Mouse (Mus musculus) forebrain, embryonic 12.5 days (tissue): Measurements from ENCODE around the gene Gm12216. TPM values are rescaled to one million over a fixed set of nuclear protein-coding genes. Genes with fewer than 3 reads are reported as not detected.

ENCODE experiments used
- ATAC-seq: fragments of 200-750 bp; cut with Nextera tagmentation; 2 replicates; pipeline ENCODE4 v1.8.0; 2017; ENCODE audit warnings: moderate TSS enrichment; ENCODE audit not compliant: low FRiP score
- H3K27ac ChIP-seq: fragments of 300-500 bp; sonication (generic); 2 replicates; pipeline ENCODE4 v1.5.1; 2016; ENCODE audit warnings: mild to moderate bottlenecking
- H3K27me3 ChIP-seq: fragments of 300-500 bp; sonication (generic); 2 replicates; pipeline ENCODE4 v1.6.1; 2016; ENCODE audit warnings: mild to moderate bottlenecking
- H3K36me3 ChIP-seq: fragments of 300-500 bp; sonication (generic); replicated peaks from 2 replicates; pipeline ENCODE4 v1.6.1; 2016; ENCODE audit warnings: mild to moderate bottlenecking
- H3K4me1 ChIP-seq: fragments of 300-500 bp; sonication (generic); 2 replicates; pipeline ENCODE4 v1.6.1; 2016
- H3K4me2 ChIP-seq: fragments of 300-500 bp; sonication (generic); 2 replicates; pipeline ENCODE4 v1.6.1; 2016; ENCODE audit warnings: mild to moderate bottlenecking, moderate library complexity
- H3K4me3 ChIP-seq: fragments of 300-500 bp; sonication (generic); replicated peaks from 2 replicates; pipeline ENCODE4 v1.5.1; 2016; ENCODE audit warnings: mild to moderate bottlenecking
- H3K9ac ChIP-seq: fragments of 300-500 bp; sonication (generic); 2 replicates; pipeline ENCODE4 v1.6.1; 2016; ENCODE audit warnings: mild to moderate bottlenecking
- H3K9me3 ChIP-seq: fragments of 300-500 bp; sonication (generic); 2 replicates; pipeline ENCODE4 v1.6.1; 2016
- WGBS: fragments of 180-500 bp; shearing (Covaris S2); methylation state at CpG from one replicate; pipeline ENCODE4 v1.1.7; 2016; 5-methylcytosine and 5-hydroxymethylcytosine counted together
- polyA plus RNA-seq: library from polyadenylated mRNA; unstranded; fragments of >200 nt; fragmentation: Nextera tagmentation; extraction: Ambion mirVana; gene quantifications from 2 replicates; pipeline ENCODE4 v1.2.1, GENCODE M21; 2016

Gene Gm12216
- polyA plus RNA-seq, 1 experiment from 2014 or later: not detected

- no peak for ATAC-seq
- 86% methylated on average over 7 of the region's 7 CpGs for WGBS
- Histone ChIP-seq H3K4me1 (no peaks in the 10 kb centered on the region), H3K27me3 (no peaks in the 10 kb centered on the region), H3K27ac (no peak overlapping the region), H3K9ac (no peak overlapping the region), H3K4me2 (no peak overlapping the region), H3K9me3 (no peaks in the 10 kb centered on the region), H3K4me3 (no peak overlapping the region), H3K36me3 (no peaks in the 10 kb centered on the region)
Measured at GRCm38 (mm10) chr11:53781964-53782363, 77.1 kb downstream of the Gm12216 start.

GRCm38 (mm10) chr11:53781201-53781775, 77.8 kb downstream of the Gm12216 start:
- Histone ChIP-seq H3K4me2 (no peak overlapping the region), H3K4me3 (no peak overlapping the region), H3K9ac (no peak overlapping the region), H3K27me3 (no peaks in the 10 kb centered on the region), H3K4me1 (no peaks in the 10 kb centered on the region), H3K36me3 (no peaks in the 10 kb centered on the region), H3K27ac (no peak overlapping the region), H3K9me3 (no peaks in the 10 kb centered on the region)
- 87% methylated on average over 4 of the region's 4 CpGs for WGBS
- no peak for ATAC-seq

GRCm38 (mm10) chr11:53780262-53780661, 78.8 kb downstream of the Gm12216 start:
- no peak overlapping the region for H3K9ac ChIP-seq
- ATAC-seq: no peak
- no peaks in the 10 kb centered on the region for H3K27me3 ChIP-seq
- no peaks in the 10 kb centered on the region for H3K4me1 ChIP-seq
- no peaks in the 10 kb centered on the region for H3K9me3 ChIP-seq
- no peak overlapping the region for H3K27ac ChIP-seq
- H3K4me2 ChIP-seq: no peak overlapping the region
- WGBS: 66% methylated on average over 3 of the region's 3 CpGs
- no peaks in the 10 kb centered on the region for H3K36me3 ChIP-seq
- no peak overlapping the region for H3K4me3 ChIP-seq

- 87% methylated on average over 2 of the region's 2 CpGs for WGBS
- no peak overlapping the region for H3K27ac ChIP-seq
- ATAC-seq: no peak
- H3K36me3 ChIP-seq: no peaks in the 10 kb centered on the region
- no peak overlapping the region for H3K4me3 ChIP-seq
- H3K27me3 ChIP-seq: no peaks in the 10 kb centered on the region
- no peaks in the 10 kb centered on the region for H3K4me1 ChIP-seq
- no peak overlapping the region for H3K9ac ChIP-seq
- H3K4me2 ChIP-seq: no peak overlapping the region
- H3K9me3 ChIP-seq: no peaks in the 10 kb centered on the region
Measured at GRCm38 (mm10) chr11:53779808-53780207, 79.2 kb downstream of the Gm12216 start.

GRCm38 (mm10) chr11:53778455-53778854, 80.6 kb downstream of the Gm12216 start:
- no peaks in the 10 kb centered on the region for H3K9me3 ChIP-seq
- no peak overlapping the region for H3K4me2 ChIP-seq
- H3K27ac ChIP-seq: no peak overlapping the region
- ATAC-seq: no peak
- 0 out of 2 replicates have a peak, but pooled peaks cover 3% of the 10 kb centered on the region for H3K36me3 ChIP-seq
- 80% methylated on average over 5 of the region's 5 CpGs for WGBS
- no peak overlapping the region for H3K4me3 ChIP-seq
- no peaks in the 10 kb centered on the region for H3K4me1 ChIP-seq
- H3K9ac ChIP-seq: no peak overlapping the region
- no peaks in the 10 kb centered on the region for H3K27me3 ChIP-seq

GRCm38 (mm10) chr11:53777736-53778135, 81.3 kb downstream of the Gm12216 start:
- no peak overlapping the region for H3K4me2 ChIP-seq
- H3K27ac ChIP-seq: no peak overlapping the region
- H3K27me3 ChIP-seq: no peaks in the 10 kb centered on the region
- WGBS: 80% methylated on average over 5 of the region's 5 CpGs
- H3K4me3 ChIP-seq: no peak overlapping the region
- 0 out of 2 replicates have a peak, but pooled peaks cover 3% of the 10 kb centered on the region for H3K36me3 ChIP-seq
- no peaks in the 10 kb centered on the region for H3K9me3 ChIP-seq
- H3K4me1 ChIP-seq: no peaks in the 10 kb centered on the region
- H3K9ac ChIP-seq: no peak overlapping the region
- ATAC-seq: no peak

GRCm38 (mm10) chr11:53774659-53775255, 84.3 kb downstream of the Gm12216 start:
- no peak overlapping the region for H3K4me3 ChIP-seq
- H3K9ac ChIP-seq: no peak overlapping the region
- H3K27me3 ChIP-seq: peaks cover 11% of the 10 kb centered on the region; the same call in 1 of the 2 replicates
- 0 out of 2 replicates have a peak, but pooled peaks cover 3% of the 10 kb centered on the region for H3K36me3 ChIP-seq
- 91% methylated on average over 13 of the region's 13 CpGs for WGBS
- H3K4me2 ChIP-seq: no peak overlapping the region
- H3K27ac ChIP-seq: no peak overlapping the region
- ATAC-seq: no peak
- peaks cover 7% of the 10 kb centered on the region; the same call in 1 of the 2 replicates for H3K4me1 ChIP-seq
- H3K9me3 ChIP-seq: no peaks in the 10 kb centered on the region

- Histone ChIP-seq H3K9me3 (no peaks in the 10 kb centered on the region), H3K4me1 (peaks cover 12% of the 10 kb centered on the region; the same call in 1 of the 2 replicates), H3K4me2 (no peak overlapping the region), H3K27me3 (peaks cover 20% of the 10 kb centered on the region), H3K36me3 (0 out of 2 replicates have a peak, but pooled peaks cover 3% of the 10 kb centered on the region), H3K27ac (no peak overlapping the region), H3K4me3 (no peak overlapping the region), H3K9ac (no peak overlapping the region)
- WGBS: 92% methylated on average over 16 of the region's 16 CpGs
- no peak for ATAC-seq
Measured at GRCm38 (mm10) chr11:53773641-53774360, 85.3 kb downstream of the Gm12216 start.

GRCm38 (mm10) chr11:53773087-53773486, 86.0 kb downstream of the Gm12216 start, which contains the start of gene Gm17334:
Gm17334 (minus strand) TSS chr11:53773187.
- ATAC-seq: no peak
- no peak within 1 kb of the TSS for H3K4me2 ChIP-seq
- H3K9me3 ChIP-seq: no peaks in the 10 kb centered on the region
- no peak within 1 kb of the TSS for H3K4me3 ChIP-seq
- peaks cover 25% of the 10 kb centered on the region for H3K27me3 ChIP-seq
- H3K27ac ChIP-seq: no peak within 1 kb of the TSS
- H3K9ac ChIP-seq: no peak within 1 kb of the TSS
- peaks cover 12% of the 10 kb centered on the region; the same call in 1 of the 2 replicates for H3K4me1 ChIP-seq
- 0 out of 2 replicates have a peak, but pooled peaks cover 3% of the 10 kb centered on the region for H3K36me3 ChIP-seq
- WGBS: 95% methylated on average over 5 of the region's 5 CpGs

- Histone ChIP-seq H3K9ac (no peak overlapping the region), H3K4me3 (no peak overlapping the region), H3K4me2 (no peak overlapping the region), H3K4me1 (peaks cover 12% of the 10 kb centered on the region; the same call in 1 of the 2 replicates), H3K27ac (no peak overlapping the region), H3K36me3 (0 out of 2 replicates have a peak, but pooled peaks cover 3% of the 10 kb centered on the region), H3K27me3 (peaks cover 26% of the 10 kb centered on the region), H3K9me3 (no peaks in the 10 kb centered on the region)
- ATAC-seq: no peak
- WGBS: 83% methylated on average over 9 of the region's 9 CpGs
Measured at GRCm38 (mm10) chr11:53772536-53772935, 86.5 kb downstream of the Gm12216 start.

GRCm38 (mm10) chr11:53771001-53771744, 87.9 kb downstream of the Gm12216 start:
- Histone ChIP-seq H3K4me1 (peaks cover 12% of the 10 kb centered on the region; the same call in 1 of the 2 replicates), H3K9ac (no peak overlapping the region), H3K4me3 (no peak overlapping the region), H3K27me3 (peaks cover 34% of the 10 kb centered on the region), H3K9me3 (no peaks in the 10 kb centered on the region), H3K36me3 (0 out of 2 replicates have a peak, but pooled peaks cover 3% of the 10 kb centered on the region), H3K27ac (no peak overlapping the region), H3K4me2 (peak overlapping the region; percentile 98)
- WGBS: 89% methylated on average over 11 of the region's 11 CpGs
- ATAC-seq: no peak
